Comparison of ENCODE assay signal across 9 mouse cellular contexts in genomic region chr3:158561256-158561986, GRCm38 (mm10). TPM values are rescaled to one million over a fixed set of nuclear protein-coding genes. Genes with fewer than 3 reads are reported as not detected.
DNase-seq lines count a peak whose midpoint lies in the region; ATAC-seq and TF ChIP-seq lines count a peak whose summit lies in the region.
"Had no signal": no experiment of that assay in that cellular context is flagged by ENCODE, and none has a peak within 500 bp of the region (broad histone marks: within the 10 kb centered on the region; RNA-seq: fewer than 3 reads in every experiment).

No protein-coding gene starts in this region.

- peak; percentile 17 for DNase-seq in adrenal gland, postnatal 14 days
- no peak for DNase-seq in adrenal gland, postnatal 36 days
- DNase-seq in thymus, postnatal 4 days: peak; percentile 8
- DNase-seq in thymus, postnatal 25 days: no peak
- DNase-seq in hindbrain, embryonic 14.5 days (ENCODE audit: low spot score): peak; percentile 62
- DNase-seq in urinary bladder, postnatal 36 days (ENCODE audit: low spot score in 2 of 2): no peak

- no peaks in the 10 kb centered on the region for H3K9me3 ChIP-seq in hindbrain, embryonic 14.5 days (ENCODE audit: control insufficient read depth, low read length)
- H3K9me3 ChIP-seq in limb, embryonic 13.5 days: no peaks in the 10 kb centered on the region

- peak overlapping the region; percentile 92 for H3K27ac ChIP-seq in hindbrain, embryonic 14.5 days
- no peak overlapping the region for H3K27ac ChIP-seq in limb, embryonic 13.5 days
- peak overlapping the region; percentile 97 for H3K27ac ChIP-seq in olfactory bulb, adult 2 months (ENCODE audit: insufficient read depth, low read depth, low read length)

- TF ChIP-seq CTCF in olfactory bulb, adult 2 months (IDR thresholded peaks at IDR 0.05; ENCODE audit: insufficient read depth, low read depth, low read length): no peak

- WGBS in hindbrain, embryonic 14.5 days: 0% methylated on average over 42 of the region's 55 CpGs
- under 1% methylated on average over 50 of the region's 55 CpGs for WGBS in limb, embryonic 13.5 days
- under 1% methylated on average over 55 of the region's 55 CpGs for WGBS in olfactory bulb, adult 2 months

- no peaks in the 10 kb centered on the region for H3K36me3 ChIP-seq in hindbrain, embryonic 14.5 days (replicated peaks; ENCODE audit: control insufficient read depth, insufficient read depth)
- no peaks in the 10 kb centered on the region for H3K36me3 ChIP-seq in limb, embryonic 13.5 days

- 0 out of 2 replicates have a peak, but pooled peaks have one; percentile 20 for TF ChIP-seq POLR2A in olfactory bulb, adult 2 months (IDR thresholded peaks at IDR 0.05; ENCODE audit: insufficient read depth, low read depth, low read length)

- H3K4me2 ChIP-seq in hindbrain, embryonic 14.5 days (replicated peaks): peak overlapping the region; percentile 74
- peak overlapping the region; percentile 98 for H3K4me2 ChIP-seq in limb, embryonic 13.5 days (replicated peaks)

- H3K27me3 ChIP-seq in hindbrain, embryonic 14.5 days (ENCODE audit: control insufficient read depth, insufficient read depth, low read length): no peaks in the 10 kb centered on the region
- H3K27me3 ChIP-seq in limb, embryonic 13.5 days: peaks cover 55% of the 10 kb centered on the region

- H3K4me3 ChIP-seq in hindbrain, embryonic 14.5 days (replicated peaks; ENCODE audit: low read length): peak overlapping the region; percentile 68
- peak overlapping the region; percentile 61 for H3K4me3 ChIP-seq in limb, embryonic 13.5 days
- H3K4me3 ChIP-seq in olfactory bulb, adult 2 months (ENCODE audit: insufficient read depth, low read depth, low read length): peak overlapping the region; percentile 91
- H3K4me3 ChIP-seq: erythroblast, embryonic 14.5 days had no signal

- H3K9ac ChIP-seq in hindbrain, embryonic 14.5 days: peak overlapping the region; percentile 77
- H3K9ac ChIP-seq in limb, embryonic 13.5 days: peak overlapping the region; percentile 63

- peak; percentile 84 for ATAC-seq in hindbrain, embryonic 14.5 days (ENCODE audit: low FRiP score)
- peak; percentile 68 for ATAC-seq in limb, embryonic 13.5 days (ENCODE audit: low FRiP score, low read depth)

- H3K4me1 ChIP-seq in hindbrain, embryonic 14.5 days (replicated peaks; ENCODE audit: control insufficient read depth, insufficient read depth, low read length): 0 out of 2 replicates have a peak, but pooled peaks cover 19% of the 10 kb centered on the region
- peaks cover 20% of the 10 kb centered on the region for H3K4me1 ChIP-seq in limb, embryonic 13.5 days
- H3K4me1 ChIP-seq in olfactory bulb, adult 2 months (ENCODE audit: control insufficient read depth, insufficient read depth, low read length): peaks cover 2% of the 10 kb centered on the region; the same call in 1 of the 2 replicates

RNA-seq across cellular contexts. Expression of gene Lrrc7, which starts 0.6 kb away (rescaled TPM):
- 0.19 TPM in 2 replicates for total RNA-seq in adrenal gland, postnatal 14 days (2021)
- under 1 TPM; 0.07 to 0.36 TPM for total RNA-seq in adrenal gland, postnatal 36 days (2021)
- 11.8 and 15.8 TPM in 2 replicates for polyA plus RNA-seq in hindbrain, embryonic 14.5 days (2014; fragmentation: Nextera tagmentation; extraction: Ambion mirVana)
- polyA plus RNA-seq in limb, embryonic 13.5 days (2015; fragmentation: Nextera tagmentation; extraction: Ambion mirVana): 1.2 and 1.4 TPM in 2 replicates
- polyA plus RNA-seq in olfactory bulb, adult 2 months (2012; ENCODE audit: insufficient read depth, insufficient read length, low replicate concordance, missing spikeins): not detected in 2 replicates
- polyA plus RNA-seq: erythroblast, embryonic 14.5 days had no signal

Comparison
In these comparisons a context has a peak if more than half of its experiments do, and no peak if none do; other contexts are left out.
1. DNase-seq: peak in adrenal gland, postnatal 14 days (single experiment), thymus, postnatal 4 days (single experiment) and hindbrain, embryonic 14.5 days (single experiment); none in adrenal gland, postnatal 36 days (0 of 2), thymus, postnatal 25 days (single experiment) and urinary bladder, postnatal 36 days (0 of 2).
2. Peak in every context shown above with its lines, with median percentiles within 50 percentile points of each other: H3K4me3 ChIP-seq.